Mouse (Mus musculus) urinary bladder, adult 2 months (tissue): ENCODE measurements around the gene Sf3a2. TPM values are rescaled to one million over a fixed set of nuclear protein-coding genes. Genes with fewer than 3 reads are reported as not detected.
"Not testable (repeated sequence)": the region's sequence is repeated elsewhere in the genome, so short reads cannot be mapped to it uniquely, and the experiment has no call there.

Experiments used
- DNase-seq: peaks from one replicate; pipeline ENCODE4 v3.0.0; 2022; ENCODE audit warnings: low spot score
- polyA plus RNA-seq: library from polyadenylated mRNA; depleted of rRNA; stranded (reverse); fragments of >200 nt; gene quantifications from 2 replicates; pipeline ENCODE4 v1.2.3, GENCODE M21; 2012

The Sf3a2 gene
- polyA plus RNA-seq, 1 experiment, result 47.7 TPM

GRCm38 (mm10) chr10:80804916-80805315, 6.9 kb downstream of the Sf3a2 start, which contains the start of gene Amh:
Amh (plus strand) TSS chr10:80805243.
- no peak for DNase-seq

GRCm38 (mm10) chr10:80805322-80805721, 7.3 kb downstream of the Sf3a2 start:
- no peak for DNase-seq

GRCm38 (mm10) chr10:80805925-80806324, 7.9 kb downstream of the Sf3a2 start:
- DNase-seq, result no peak

GRCm38 (mm10) chr10:80806341-80807056, 8.5 kb downstream of the Sf3a2 start:
- no peak for DNase-seq

- DNase-seq, result no peak
Measured at GRCm38 (mm10) chr10:80807057-80807627, 9.1 kb downstream of the Sf3a2 start.

- DNase-seq, result no peak
Measured at GRCm38 (mm10) chr10:80808099-80808984, 10.3 kb downstream of the Sf3a2 start.

- no peak for DNase-seq
Measured at GRCm38 (mm10) chr10:80808985-80809632, 11.1 kb downstream of the Sf3a2 start.

GRCm38 (mm10) chr10:80810084-80810483, 12.1 kb downstream of the Sf3a2 start:
- no peak for DNase-seq

GRCm38 (mm10) chr10:80812391-80813041, 14.5 kb downstream of the Sf3a2 start:
- no peak for DNase-seq

GRCm38 (mm10) chr10:80813366-80813765, 15.4 kb downstream of the Sf3a2 start, which contains the start of gene Jsrp1:
Jsrp1 (minus strand) TSS chr10:80813498.
- DNase-seq, result no peak

- no peak for DNase-seq
Measured at GRCm38 (mm10) chr10:80814800-80815199, 16.8 kb downstream of the Sf3a2 start.

GRCm38 (mm10) chr10:80816303-80816702, 18.3 kb downstream of the Sf3a2 start:
- not testable (repeated sequence) for DNase-seq

GRCm38 (mm10) chr10:80817164-80817563, 19.2 kb downstream of the Sf3a2 start:
- no peak for DNase-seq

GRCm38 (mm10) chr10:80817955-80818354, 20.0 kb downstream of the Sf3a2 start:
- not testable (repeated sequence) for DNase-seq

GRCm38 (mm10) chr10:80818599-80819281, 20.7 kb downstream of the Sf3a2 start:
- DNase-seq, result no peak

- no peak for DNase-seq
Measured at GRCm38 (mm10) chr10:80819406-80819805, 21.4 kb downstream of the Sf3a2 start.

- no peak for DNase-seq
Measured at GRCm38 (mm10) chr10:80821991-80822390, 24.0 kb downstream of the Sf3a2 start.

GRCm38 (mm10) chr10:80822528-80822927, 24.5 kb downstream of the Sf3a2 start:
- no peak for DNase-seq

GRCm38 (mm10) chr10:80823316-80823715, 25.3 kb downstream of the Sf3a2 start:
- no peak for DNase-seq

GRCm38 (mm10) chr10:80823847-80824643, 26.0 kb downstream of the Sf3a2 start:
- DNase-seq, result no peak
